Mouse (Mus musculus) ES-Bruce4 (cell line): ENCODE measurements around the gene Ptges. TPM values are rescaled to one million over a fixed set of nuclear protein-coding genes. Genes with fewer than 3 reads are reported as not detected.

Experiments used
- H3K27ac ChIP-seq: 2 replicates; pipeline ENCODE4 v1.5.1; 2012; ENCODE audit warnings: low read length, inconsistent platforms; ENCODE audit not compliant: insufficient read depth
- H3K27me3 ChIP-seq: 2 replicates; pipeline ENCODE4 v1.6.1; 2012; ENCODE audit warnings: mild to moderate bottlenecking, low read length, inconsistent platforms; ENCODE audit not compliant: control insufficient read depth, poor library complexity, insufficient read depth, severe bottlenecking
- H3K36me3 ChIP-seq: 2 replicates; pipeline ENCODE4 v1.6.1; 2012; ENCODE audit warnings: inconsistent platforms, mild to moderate bottlenecking, low read length, moderate library complexity; ENCODE audit not compliant: control insufficient read depth, poor library complexity, insufficient read depth, severe bottlenecking
- H3K4me1 ChIP-seq: one replicate; pipeline ENCODE4 v1.8.1; 2011; ENCODE audit warnings: low read length; ENCODE audit not compliant: control insufficient read depth, insufficient read depth
- H3K4me3 ChIP-seq: 2 replicates; pipeline ENCODE4 v1.5.1; 2011; ENCODE audit warnings: low read depth, mild to moderate bottlenecking, low read length
- H3K9ac ChIP-seq: 2 replicates; pipeline ENCODE4 v1.6.1; 2012; ENCODE audit warnings: low read depth, mild to moderate bottlenecking, inconsistent platforms; ENCODE audit not compliant: poor library complexity, severe bottlenecking
- H3K9me3 ChIP-seq: replicated peaks from 2 replicates; pipeline ENCODE4 v1.6.1; 2012; ENCODE audit warnings: mild to moderate bottlenecking, low read length, inconsistent platforms; ENCODE audit not compliant: control insufficient read depth, poor library complexity, insufficient read depth, severe bottlenecking
- CTCF ChIP-seq: IDR thresholded peaks from one replicate; pipeline ENCODE4 v1.8.1; 2011; ENCODE audit warnings: low read depth, low read length
- EP300 ChIP-seq: IDR thresholded peaks from 2 replicates; pipeline ENCODE4 v1.6.1; 2011; ENCODE audit warnings: low read depth, low read length; ENCODE audit not compliant: insufficient read depth
- POLR2A ChIP-seq: IDR thresholded peaks from one replicate; pipeline ENCODE4 v1.8.1; 2011; ENCODE audit warnings: low read length; ENCODE audit not compliant: insufficient read depth
- polyA plus RNA-seq: library from polyadenylated mRNA; stranded (reverse); fragments of >200 nt; gene quantifications from 2 replicates; pipeline ENCODE4 v1.2.4, GENCODE M21; 2011; ENCODE audit warnings: low read depth; ENCODE audit not compliant: missing spikeins, insufficient read depth, insufficient read length

Ptges gene
- polyA plus RNA-seq, 1 experiment: 9.4 TPM

- no peak overlapping the region for H3K27ac ChIP-seq
- H3K9ac ChIP-seq: no peak overlapping the region
- peaks cover 4% of the 10 kb centered on the region for H3K4me1 ChIP-seq
- H3K4me3 ChIP-seq: no peak overlapping the region
- peaks cover 9% of the 10 kb centered on the region for H3K27me3 ChIP-seq
- H3K36me3 ChIP-seq: no peaks in the 10 kb centered on the region
- TF ChIP-seq CTCF (no peak), POLR2A (no peak), EP300 (no peak)
- H3K9me3 ChIP-seq: no peaks in the 10 kb centered on the region
These were observed 81.5 kb downstream of the Ptges start for GRCm38 (mm10) chr2:30848184-30848583.

DNA sequence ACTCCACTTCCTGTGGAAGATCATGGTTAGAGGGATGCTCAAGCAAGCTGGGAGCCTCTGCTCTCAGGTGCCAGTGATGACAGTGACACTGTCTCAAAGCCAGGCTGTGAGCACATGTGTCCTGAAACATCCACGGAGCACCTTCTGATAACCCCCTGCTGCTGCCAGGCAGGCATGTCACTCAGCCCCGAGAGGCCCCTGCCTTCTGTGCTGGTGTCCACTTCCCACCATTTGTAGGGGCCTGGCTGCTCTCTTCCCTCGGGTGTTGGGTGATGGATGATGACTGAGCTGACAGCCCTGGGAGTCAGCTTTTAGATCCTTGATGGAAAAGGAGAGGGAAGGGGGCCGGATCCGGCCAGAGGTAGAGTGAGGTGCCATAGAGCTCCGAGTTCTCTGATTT lies 82.9 kb downstream of the Ptges start:
- Histone ChIP-seq H3K36me3 (no peaks in the 10 kb centered on the region), H3K9ac (no peak overlapping the region), H3K27me3 (peaks cover 9% of the 10 kb centered on the region), H3K4me3 (no peak overlapping the region), H3K4me1 (peaks cover 4% of the 10 kb centered on the region), H3K27ac (no peak overlapping the region), H3K9me3 (no peaks in the 10 kb centered on the region)
- TF ChIP-seq EP300: no peak
- no peak for TF ChIP-seq CTCF
- TF ChIP-seq POLR2A: no peak

DNA sequence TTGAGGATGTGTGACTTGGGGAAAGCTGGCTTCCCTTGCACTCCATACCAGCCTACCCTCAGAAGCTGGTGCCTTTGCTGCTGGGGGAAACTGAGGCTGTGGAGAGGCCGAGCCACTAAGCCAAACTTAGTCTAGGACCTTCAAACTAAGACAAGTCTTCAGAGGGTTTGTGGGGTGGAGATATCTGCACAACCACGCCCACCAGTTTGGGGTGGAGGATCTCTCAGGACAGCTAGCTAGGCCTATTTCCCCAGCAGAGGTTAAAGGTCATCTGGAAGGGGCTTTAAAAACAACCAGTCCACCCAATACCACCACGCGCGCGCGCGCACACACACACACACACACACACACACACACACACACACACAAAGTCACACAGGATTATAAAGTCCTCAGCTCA lies 83.4 kb downstream of the Ptges start:
- Histone ChIP-seq H3K36me3 (no peaks in the 10 kb centered on the region), H3K4me3 (no peak overlapping the region), H3K9me3 (no peaks in the 10 kb centered on the region), H3K27me3 (peaks cover 9% of the 10 kb centered on the region), H3K27ac (no peak overlapping the region), H3K4me1 (peaks cover 4% of the 10 kb centered on the region), H3K9ac (no peak overlapping the region; the same call in 1 of the 2 replicates)
- TF ChIP-seq POLR2A (no peak), EP300 (no peak), CTCF (no peak)

DNA sequence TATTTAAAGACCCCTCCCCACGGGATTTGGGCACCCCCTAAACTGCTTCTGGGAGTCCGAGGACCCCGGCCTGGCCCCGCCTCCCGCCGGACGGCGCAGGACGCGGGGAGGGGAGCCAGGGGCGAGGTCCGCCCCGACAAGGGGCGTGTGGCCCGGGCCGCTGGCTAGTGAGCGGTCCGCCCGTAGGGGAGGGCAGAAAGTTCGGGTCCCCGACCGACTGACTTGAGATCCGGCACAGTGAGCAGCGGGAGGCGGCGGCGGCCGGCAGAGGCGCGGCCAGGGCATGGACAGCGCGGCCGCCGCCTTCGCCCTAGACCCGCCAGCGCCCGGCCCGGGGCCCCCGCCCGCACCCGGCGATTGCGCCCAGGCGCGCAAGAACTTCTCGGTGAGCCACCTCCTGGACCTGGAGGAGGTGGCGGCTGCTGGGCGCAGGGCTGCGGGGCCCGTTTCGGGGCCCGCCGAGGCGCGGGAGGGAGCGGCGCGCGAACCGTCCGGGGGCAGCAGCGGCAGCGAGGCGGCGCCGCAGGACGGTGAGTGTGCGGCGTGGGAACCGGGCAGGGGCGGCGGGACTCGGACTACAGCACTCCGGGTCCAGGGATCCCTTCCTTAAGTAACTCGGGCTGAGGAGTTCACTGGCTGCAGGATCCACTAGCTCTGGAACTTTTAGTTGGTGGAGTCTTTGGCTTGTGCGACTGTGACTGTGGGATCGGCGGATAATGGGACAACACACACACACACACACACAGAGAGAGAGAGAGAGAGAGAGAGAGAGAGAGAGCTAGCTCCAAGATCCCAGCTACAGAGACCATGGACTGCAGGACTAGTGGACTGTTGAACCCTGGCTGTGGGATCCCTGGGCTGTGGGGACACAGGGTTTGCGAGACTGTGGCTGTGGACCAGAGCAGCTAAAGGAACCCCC lies 84.3 kb downstream of the Ptges start:
- Histone ChIP-seq H3K27me3 (peaks cover 9% of the 10 kb centered on the region), H3K4me1 (peaks cover 4% of the 10 kb centered on the region), H3K9ac (peak overlapping the region; percentile 89), H3K36me3 (no peaks in the 10 kb centered on the region), H3K9me3 (no peaks in the 10 kb centered on the region), H3K4me3 (peak overlapping the region; percentile 82), H3K27ac (no peak overlapping the region)
- TF ChIP-seq EP300 (no peak), CTCF (no peak)

DNA sequence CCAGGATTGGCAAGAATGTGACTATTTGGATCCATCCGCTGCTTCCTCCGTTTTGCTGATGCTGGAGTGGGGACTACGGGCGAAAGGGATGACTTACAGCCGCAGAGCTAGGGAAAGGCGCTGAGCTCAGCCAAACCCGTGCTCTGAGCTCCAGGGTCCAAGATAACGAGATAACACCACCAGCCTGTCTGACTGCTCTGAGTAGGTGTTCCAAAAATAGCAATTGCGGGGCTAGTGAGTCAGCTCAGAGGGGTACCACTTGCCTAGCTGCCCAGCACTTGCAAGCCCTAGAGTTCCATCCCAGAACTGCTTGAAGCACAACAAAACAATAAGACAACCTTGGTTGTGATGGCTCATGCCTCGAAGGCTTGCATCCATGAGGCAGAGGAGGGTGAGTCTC lies 87.0 kb downstream of the Ptges start:
- H3K4me1 ChIP-seq: peaks cover 4% of the 10 kb centered on the region
- no peaks in the 10 kb centered on the region for H3K36me3 ChIP-seq
- no peak overlapping the region for H3K4me3 ChIP-seq
- no peak for TF ChIP-seq CTCF
- peaks cover 9% of the 10 kb centered on the region for H3K27me3 ChIP-seq
- H3K9me3 ChIP-seq: no peaks in the 10 kb centered on the region
- H3K27ac ChIP-seq: no peak overlapping the region
- no peak overlapping the region for H3K9ac ChIP-seq

Other genes starting within 250 kb of the Ptges start
- 2.2 and 2.4 TPM in 2 replicates for gene 1700001O22Rik, start 126.2 kb downstream of the Ptges start, polyA plus RNA-seq
- gene Ntmt1, start 122.0 kb downstream of the Ptges start, polyA plus RNA-seq: 42.6 and 46.3 TPM in 2 replicates
- gene Asb6, start 99.5 kb downstream of the Ptges start, polyA plus RNA-seq: 18.4 and 19.9 TPM in 2 replicates
- 6.5 and 6.9 TPM in 2 replicates for gene Prrx2, start 94.9 kb downstream of the Ptges start, polyA plus RNA-seq
- gene Tor1b, start 23.1 kb upstream of the Ptges start, polyA plus RNA-seq: 21.7 and 22.3 TPM in 2 replicates
- 27.5 and 31.0 TPM in 2 replicates for gene Tor1a, start 38.1 kb upstream of the Ptges start, polyA plus RNA-seq
- 30.9 and 43.6 TPM in 2 replicates for gene BC005624, start 52.3 kb upstream of the Ptges start, polyA plus RNA-seq
- gene Usp20, start 52.4 kb upstream of the Ptges start, polyA plus RNA-seq: 7.2 and 10.5 TPM in 2 replicates
- gene Fnbp1, start 212.1 kb upstream of the Ptges start, polyA plus RNA-seq: 77.7 and 84.7 TPM in 2 replicates
- 71.9 and 72.5 TPM in 2 replicates for gene Gpr107, start 222.5 kb upstream of the Ptges start, polyA plus RNA-seq